Mouse (Mus musculus): ENCODE measurements around the gene Stk39. TPM values are rescaled to one million over a fixed set of nuclear protein-coding genes. Genes with fewer than 3 reads are reported as not detected.
A peak's percentile ranks its signal among the peaks of the same experiment; 100 is the strongest.

Stk39 gene
- 10 to 100 TPM; 53.8 to 57.0 TPM for total RNA-seq (2021)
- long read RNA-seq, experiment 1, transcript Stk39-201 (18 exons, 3,536 nt) = major isoform, 55 of 80 reads
- long read RNA-seq, experiment 1, partial matches to known transcripts = 13 of 80 reads
- long read RNA-seq, experiment 1, other reads (novel, unspliced or antisense) = 10 of 80 reads
- long read RNA-seq, experiment 2, transcript Stk39-201 (18 exons, 3,536 nt) = major isoform, 45 of 57 reads
- long read RNA-seq, experiment 2, partial matches to known transcripts = 3 of 57 reads
- long read RNA-seq, experiment 2, other reads (novel, unspliced or antisense) = 9 of 57 reads

DNA sequence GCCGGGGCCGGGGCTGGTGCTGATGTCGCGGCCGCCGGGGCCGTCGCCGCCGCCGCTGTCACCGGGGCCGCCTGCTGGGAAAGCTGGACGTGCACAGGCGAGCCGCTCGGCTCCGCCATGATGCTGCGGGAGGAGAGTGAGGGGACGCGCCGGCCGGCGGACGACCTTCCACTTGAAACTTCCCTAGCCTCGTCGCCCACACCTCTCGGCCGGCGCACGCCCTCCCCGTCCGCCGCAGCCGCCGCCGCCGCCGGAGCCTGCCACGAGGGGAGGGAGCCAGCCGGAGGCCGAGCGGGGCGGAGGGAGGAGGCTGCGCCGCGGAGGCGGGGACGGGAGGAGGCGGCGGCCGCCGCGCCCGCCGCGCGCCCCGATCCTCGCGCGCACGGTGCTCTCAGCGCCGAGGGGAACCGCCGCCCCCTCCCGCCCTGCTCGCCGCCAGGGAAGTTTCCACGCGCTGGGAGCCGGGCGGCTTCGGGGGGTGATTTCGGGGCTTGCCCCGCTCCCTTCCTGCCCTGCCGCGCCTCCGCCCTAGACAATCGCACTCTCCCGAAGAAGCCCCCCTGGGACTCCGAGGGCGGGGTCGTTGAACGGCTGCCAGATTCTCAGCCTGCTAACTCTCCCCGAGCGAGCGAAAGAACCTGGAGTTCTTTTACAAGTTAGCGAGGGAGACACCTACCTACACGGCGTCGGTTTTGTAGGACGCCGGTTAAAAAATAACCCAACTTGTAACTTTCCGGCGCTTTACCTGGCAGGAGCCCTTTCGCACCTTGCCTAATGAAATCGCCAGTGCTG is at the start of gene Stk39:
Stk39 (minus strand) TSS at position 510 of the 792 bp plus-strand sequence.
- peak; percentile 28 to 65 for DNase-seq (ENCODE audit: low spot score in 2 of 2)
- intact Hi-C loops (cut with DNase I) = loop anchor here (5.0 to 10.0 kb wide), 3 partner anchors 60 to 273 kb away; no protein-coding TSS in a partner anchor

DNA sequence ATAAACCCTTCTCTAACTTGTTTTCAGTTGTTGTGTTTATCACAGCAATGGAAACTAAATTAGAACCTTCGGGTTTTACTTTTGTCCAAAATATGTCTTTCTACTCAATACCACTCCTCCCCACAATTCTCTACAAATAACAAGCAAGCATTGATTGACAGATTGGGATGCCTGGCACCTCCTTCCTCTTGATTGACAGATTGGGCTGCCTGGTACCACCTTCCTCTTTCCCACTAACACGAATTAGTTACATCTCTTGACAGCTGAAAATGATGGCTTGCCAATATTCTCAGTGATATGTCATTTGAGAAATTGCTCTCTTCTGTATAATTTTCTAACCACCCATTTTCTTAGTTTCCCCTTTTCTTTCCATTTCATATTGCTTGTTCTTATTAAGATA is 43.3 kb upstream of the Stk39 start:
- DNase-seq (ENCODE audit: low spot score in 2 of 2) = no peak
- intact Hi-C loops (cut with DNase I) = no loop called here

DNA sequence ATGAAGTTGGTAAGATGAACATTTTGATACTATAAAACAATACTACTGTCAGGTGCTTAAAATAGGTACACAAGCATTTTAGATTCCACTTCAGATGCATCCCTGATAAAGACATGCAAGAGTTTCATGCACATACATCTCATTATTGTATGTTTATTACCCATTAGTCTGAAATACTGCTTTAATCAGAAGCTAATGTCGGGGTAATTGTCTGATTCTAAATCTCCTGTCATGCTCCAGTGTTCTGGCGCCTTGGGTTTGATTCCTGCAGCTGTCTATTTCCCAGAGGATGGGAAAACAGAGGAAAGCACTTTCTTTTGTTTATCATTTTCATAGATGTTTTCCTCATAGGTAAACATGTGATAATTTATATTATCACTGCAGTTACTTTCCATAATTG is 31.1 kb upstream of the Stk39 start:
- intact Hi-C loops (cut with DNase I) = no loop called here
- no peak for DNase-seq (ENCODE audit: low spot score in 2 of 2)

DNA sequence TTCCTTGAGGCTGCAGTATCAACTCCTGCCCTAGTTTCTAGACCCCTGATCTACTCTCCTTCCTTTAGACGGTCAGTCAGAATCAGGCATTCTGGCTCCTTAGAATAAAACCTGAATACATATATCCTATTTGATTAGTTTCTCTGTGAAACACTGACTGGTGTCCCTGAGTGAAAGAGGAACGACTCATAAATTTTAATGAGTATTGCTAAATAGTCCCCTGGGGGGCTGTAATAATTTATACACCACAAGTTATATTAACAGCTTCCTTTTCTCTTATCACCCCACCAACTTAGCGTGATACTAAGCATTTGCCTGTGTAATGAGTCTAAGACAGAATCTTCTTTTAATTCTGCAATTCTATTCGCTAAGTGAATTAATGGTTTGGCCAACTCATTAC is 30.7 kb upstream of the Stk39 start:
- DNase-seq (ENCODE audit: low spot score in 2 of 2) = no peak
- intact Hi-C loops (cut with DNase I) = no loop called here

DNA sequence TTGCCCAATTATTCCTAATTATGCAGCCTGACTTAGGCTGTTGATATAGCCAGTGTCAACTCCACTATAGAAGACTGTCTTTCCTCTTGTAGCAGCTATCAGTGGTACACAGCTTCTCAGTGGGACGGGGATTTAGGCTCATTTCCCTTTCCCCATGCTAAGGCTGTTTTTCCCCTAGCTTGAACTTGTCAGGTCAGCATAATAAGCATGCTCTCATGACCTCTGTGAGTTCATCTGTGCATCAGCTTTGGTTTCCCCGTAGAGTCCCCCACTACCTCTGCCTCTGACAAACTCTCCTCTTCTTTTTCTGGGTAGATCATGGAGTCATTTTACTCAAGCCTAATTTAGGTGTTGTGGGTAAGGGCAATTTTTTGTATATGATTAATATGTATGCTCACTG is 30.2 kb upstream of the Stk39 start:
- intact Hi-C loops (cut with DNase I) = no loop called here
- DNase-seq (ENCODE audit: low spot score in 2 of 2) = no peak

DNA sequence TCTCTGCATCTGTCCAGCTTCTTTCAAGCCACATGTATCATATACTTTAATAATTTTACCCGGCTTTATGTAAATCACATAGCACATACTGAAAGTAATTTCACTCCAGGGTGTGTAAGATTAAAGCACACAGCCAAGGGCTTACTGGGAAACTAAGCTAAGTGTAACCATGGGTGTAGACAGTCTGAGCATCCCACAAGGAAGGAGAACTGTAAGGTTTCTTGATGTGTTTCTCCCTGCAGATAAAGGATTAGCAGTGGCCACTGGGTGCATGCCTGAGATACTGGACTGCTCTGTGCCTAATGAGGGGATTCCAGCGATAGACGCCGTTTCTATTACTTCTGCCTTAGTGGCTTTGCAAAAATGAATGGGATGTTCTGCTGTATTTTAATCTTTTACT is 14.2 kb upstream of the Stk39 start:
- intact Hi-C loops (cut with DNase I) = no loop called here
- DNase-seq (ENCODE audit: low spot score in 2 of 2) = no peak

DNA sequence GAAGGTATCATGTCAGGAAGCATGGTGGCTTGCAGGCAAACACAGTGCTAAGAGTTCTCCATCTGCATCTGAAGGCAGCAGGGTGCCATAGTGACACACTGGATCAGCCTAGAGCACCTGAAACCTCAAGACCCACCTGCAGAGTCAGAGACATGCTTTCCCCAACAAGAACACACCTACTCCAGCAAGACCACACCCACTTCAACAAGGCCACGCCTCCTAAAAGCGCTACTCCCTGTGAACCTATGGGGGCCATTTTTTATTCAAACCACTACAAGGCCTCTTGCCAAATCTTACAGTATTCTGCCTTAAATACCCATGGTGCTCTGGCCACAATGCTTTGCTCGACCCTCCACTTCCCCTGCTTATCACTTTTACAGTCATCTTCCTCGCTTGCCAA is 13.1 kb upstream of the Stk39 start:
- intact Hi-C loops (cut with DNase I) = no loop called here
- no peak for DNase-seq (ENCODE audit: low spot score in 2 of 2)

DNA sequence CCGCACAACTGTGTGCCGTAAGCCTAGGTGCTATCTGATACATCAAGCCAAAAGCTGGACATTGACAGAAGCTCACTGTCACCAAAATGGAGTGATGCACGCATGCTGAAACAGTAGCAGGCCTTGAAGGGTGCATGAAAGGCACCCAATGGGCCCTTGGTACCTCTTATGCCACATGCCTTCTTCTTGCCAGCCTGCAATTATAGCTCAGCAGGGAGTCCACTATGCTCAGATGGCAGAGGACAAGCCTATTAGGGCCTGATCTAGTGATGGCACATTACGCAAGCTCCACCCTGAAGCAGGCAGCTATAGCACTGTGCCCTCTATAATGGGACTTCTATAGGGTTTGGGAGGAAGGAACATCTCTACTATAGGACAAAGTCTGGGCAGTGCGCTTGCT is 10.8 kb upstream of the Stk39 start:
- intact Hi-C loops (cut with DNase I) = no loop called here
- no peak for DNase-seq (ENCODE audit: low spot score in 2 of 2)

DNA sequence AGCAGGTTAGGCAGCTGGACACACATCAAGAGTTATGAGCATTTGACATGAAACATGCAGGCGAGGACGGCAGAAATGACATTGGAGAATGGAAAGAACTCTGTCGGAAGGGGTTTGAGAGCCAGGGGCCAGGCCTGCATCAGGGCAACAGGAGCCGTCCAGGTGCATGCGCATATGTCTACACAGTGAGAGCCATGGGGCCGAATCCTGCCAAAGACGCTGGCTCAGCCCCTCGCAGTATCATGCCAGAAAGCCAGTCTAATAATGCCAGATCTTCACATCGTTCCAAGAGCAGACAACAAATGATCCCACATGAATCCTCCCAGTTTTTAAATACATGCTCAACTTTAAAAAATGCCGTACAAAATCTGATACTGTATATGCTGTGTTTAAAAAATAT is 7.8 kb upstream of the Stk39 start:
- no peak for DNase-seq (ENCODE audit: low spot score in 2 of 2)
- intact Hi-C loops (cut with DNase I) = loop anchor here (10.0 kb wide), 1 partner anchor 265 kb away; no protein-coding TSS in a partner anchor

DNA sequence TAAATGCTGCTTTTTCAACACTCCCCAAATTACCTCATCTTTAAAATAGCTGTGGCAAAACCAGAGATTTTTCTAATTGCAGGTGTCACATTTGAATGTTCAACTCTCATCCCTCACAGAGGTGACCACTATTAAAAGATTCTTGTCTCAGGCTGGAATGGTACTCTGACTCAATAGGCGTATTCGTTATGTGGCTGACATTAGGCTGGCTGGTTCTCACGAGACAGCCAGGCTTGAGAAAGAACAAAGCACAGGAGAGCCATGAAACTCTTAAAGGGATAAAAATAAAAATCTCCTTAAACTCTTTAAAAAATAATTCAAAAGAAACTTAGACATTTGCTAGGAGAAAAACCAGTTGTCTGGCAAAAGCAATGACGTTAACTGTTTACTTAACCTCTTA is 853 bp upstream of the Stk39 start:
- intact Hi-C loops (cut with DNase I) = loop anchor here (5.0 to 10.0 kb wide), 3 partner anchors 61 to 272 kb away; no protein-coding TSS in a partner anchor

DNA sequence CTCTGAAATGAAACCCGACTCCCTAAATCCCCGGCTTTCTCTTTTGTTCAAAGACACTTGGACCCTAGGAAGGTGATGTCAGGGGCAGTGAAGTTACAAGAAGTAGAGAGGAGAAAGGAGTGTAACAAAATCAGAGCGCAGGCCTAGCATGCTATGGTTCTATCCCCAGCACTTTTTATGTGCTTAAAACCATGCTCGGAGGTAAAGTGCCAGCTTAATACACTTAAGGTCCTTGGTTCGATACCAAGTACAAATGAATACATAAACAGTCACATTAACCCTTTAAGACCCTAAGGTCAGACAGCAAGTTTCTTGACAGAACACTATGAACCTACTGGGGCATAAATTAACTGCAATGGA is 463 bp upstream of the Stk39 start:
- intact Hi-C loops (cut with DNase I) = loop anchor here (5.0 to 10.0 kb wide), 3 partner anchors 60 to 272 kb away; no protein-coding TSS in a partner anchor

More for the DNA sequence above, 853 bp upstream of the Stk39 start:
- no peak for DNase-seq (ENCODE audit: low spot score in 2 of 2)

DNA sequence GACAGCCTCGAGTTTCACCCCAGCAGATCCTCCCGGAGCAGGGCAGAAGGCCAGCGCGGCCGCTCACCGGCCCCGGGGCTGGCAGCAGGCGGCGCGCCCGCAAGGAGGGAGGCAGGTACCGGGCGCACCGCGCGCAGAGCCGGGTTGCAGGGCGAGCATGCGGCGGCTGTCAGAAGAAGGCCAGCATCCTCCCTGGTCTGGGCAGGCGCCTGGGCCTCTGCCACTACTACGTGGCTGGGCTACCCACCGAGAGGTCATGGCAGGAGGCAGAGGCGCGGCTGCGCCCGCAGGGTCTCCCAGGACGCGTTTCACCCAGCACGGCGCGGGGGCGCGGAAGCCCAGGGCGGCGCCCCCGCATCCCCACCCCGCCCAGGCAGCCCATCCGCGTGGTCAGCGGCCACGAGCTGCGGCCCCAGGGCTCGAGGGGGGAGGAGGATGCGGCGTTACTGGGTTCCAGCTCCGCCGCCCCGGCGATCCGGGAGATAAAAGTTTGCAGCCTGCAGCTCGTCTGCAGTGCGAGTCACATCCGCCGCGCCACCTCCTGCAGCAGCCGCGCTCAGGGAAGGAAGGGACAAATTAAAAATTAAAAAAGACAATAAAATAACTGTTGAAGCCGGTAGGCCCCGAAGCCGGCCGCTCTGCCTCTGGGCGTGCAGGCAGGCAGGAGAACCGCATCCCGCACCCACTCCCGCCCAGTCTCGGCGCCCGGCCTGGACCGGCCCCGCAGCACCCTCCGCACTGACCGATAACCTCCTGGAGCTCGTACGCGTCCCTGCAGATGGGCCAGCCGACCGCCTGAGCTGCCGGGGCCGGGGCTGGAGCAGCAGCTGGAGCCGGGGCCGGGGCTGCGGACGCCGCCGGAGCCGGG is 943 bp downstream of the Stk39 start:
- intact Hi-C loops (cut with DNase I) = loop anchor here (5.0 to 10.0 kb wide), 3 partner anchors 59 to 274 kb away; no protein-coding TSS in a partner anchor
- peak; percentile 52 to 53 for DNase-seq (ENCODE audit: low spot score in 2 of 2)

More for the DNA sequence above, 463 bp upstream of the Stk39 start:
- DNase-seq (ENCODE audit: low spot score in 2 of 2) = no peak

DNA sequence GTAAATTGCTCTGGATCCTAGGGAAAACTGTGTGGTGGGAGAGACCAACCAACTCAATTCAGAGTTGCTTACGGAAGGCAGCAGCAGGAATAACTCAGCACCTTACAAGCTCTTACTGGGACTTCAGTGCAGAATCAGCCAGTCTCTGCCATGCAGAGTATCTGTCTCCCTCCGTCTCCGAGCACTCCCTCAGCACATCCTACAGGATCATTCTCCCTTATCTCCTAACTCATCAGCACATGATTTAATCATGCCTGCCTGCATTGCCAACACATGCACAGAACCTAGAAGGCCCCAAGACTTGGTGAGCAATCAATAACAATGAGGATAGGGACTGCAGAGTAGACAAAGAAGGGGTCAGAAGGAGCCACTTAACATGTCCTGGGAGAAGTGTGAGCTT is 2.6 kb downstream of the Stk39 start:
- intact Hi-C loops (cut with DNase I) = no loop called here
- no peak for DNase-seq (ENCODE audit: low spot score in 2 of 2)

DNA sequence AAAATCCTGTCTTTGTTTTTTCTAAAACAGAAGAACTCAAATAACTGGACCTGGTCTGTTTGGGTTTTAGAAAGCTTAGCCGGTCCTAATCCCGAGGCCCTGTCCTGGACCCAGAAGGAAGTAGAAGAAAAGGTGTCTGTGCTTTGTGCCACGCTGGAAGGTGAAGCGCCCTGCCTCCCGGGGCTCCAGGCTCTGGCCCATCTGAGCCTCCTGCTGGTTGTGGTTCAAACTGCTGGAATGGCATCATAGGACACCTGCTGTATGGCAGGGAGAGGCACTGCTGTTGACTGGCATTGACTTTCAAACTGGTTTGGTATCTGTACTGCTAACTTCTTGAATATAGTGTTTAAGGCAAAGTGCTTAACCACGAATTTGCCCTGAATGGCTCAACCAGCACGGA is 3.4 kb downstream of the Stk39 start:
- DNase-seq (ENCODE audit: low spot score in 2 of 2) = peak in 1 of 2 experiments; percentile 26
- intact Hi-C loops (cut with DNase I) = no loop called here

DNA sequence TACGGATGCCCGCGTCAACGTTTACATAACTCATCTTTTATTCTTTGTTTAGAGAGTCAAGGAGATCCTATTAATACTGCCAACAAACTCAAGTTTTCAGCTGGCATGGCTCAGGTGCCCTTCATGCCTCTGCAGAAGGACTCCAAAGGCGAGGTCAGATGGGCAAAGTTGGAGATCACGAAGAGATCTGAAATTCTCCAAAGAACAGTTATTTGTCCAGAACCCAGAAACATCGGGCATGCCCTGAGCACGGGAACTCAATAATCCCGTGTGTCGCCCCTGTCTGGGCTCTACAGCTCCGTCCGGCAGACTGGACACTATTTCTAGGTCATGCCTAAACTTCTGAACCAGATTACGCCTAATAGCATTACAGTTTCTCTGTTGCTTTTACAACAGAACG is 3.8 kb downstream of the Stk39 start:
- DNase-seq (ENCODE audit: low spot score in 2 of 2) = no peak
- intact Hi-C loops (cut with DNase I) = no loop called here

DNA sequence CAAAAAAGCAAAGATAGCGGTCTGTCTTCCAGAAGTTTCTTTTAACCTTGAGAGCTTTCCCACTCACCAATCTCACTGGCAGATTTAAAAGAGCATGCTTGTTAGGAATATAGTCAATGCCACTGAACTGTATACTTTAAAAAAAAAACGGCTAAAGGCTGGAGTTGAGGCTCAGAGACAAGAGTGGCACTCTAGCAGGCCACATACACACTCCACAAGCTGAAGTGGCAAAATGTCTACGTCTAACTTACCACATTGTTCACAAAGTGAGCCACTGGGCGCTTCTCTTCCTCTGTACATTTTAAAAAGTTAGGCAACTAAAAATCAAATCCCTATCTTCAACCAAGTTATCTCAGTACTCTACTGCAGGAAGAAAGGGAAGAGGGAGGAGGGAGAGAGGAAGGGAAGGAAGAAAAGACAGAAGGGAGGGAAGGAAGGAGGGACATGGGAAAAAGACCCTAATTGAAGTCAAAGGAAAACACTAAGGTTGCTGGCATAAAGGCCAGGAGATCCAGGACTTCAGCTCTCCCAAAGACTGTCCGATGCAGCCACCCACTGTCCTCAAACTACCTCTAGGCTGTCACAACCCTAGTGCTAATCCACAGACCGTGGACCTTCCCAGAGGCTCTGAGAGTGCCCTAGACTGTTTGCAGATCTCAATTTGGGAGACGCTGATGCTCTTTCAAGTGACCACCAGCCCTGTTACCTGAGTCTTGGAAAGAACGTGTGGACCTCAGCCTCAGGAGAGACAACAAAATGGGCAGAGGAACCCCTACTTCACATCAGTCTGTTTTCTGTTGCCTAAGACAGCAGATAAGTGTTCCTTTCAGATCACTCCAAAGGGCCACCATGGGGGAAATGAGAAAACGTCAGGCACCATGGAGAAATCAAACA is 4.7 kb downstream of the Stk39 start:
- intact Hi-C loops (cut with DNase I) = no loop called here
- DNase-seq (ENCODE audit: low spot score in 2 of 2) = no peak

DNA sequence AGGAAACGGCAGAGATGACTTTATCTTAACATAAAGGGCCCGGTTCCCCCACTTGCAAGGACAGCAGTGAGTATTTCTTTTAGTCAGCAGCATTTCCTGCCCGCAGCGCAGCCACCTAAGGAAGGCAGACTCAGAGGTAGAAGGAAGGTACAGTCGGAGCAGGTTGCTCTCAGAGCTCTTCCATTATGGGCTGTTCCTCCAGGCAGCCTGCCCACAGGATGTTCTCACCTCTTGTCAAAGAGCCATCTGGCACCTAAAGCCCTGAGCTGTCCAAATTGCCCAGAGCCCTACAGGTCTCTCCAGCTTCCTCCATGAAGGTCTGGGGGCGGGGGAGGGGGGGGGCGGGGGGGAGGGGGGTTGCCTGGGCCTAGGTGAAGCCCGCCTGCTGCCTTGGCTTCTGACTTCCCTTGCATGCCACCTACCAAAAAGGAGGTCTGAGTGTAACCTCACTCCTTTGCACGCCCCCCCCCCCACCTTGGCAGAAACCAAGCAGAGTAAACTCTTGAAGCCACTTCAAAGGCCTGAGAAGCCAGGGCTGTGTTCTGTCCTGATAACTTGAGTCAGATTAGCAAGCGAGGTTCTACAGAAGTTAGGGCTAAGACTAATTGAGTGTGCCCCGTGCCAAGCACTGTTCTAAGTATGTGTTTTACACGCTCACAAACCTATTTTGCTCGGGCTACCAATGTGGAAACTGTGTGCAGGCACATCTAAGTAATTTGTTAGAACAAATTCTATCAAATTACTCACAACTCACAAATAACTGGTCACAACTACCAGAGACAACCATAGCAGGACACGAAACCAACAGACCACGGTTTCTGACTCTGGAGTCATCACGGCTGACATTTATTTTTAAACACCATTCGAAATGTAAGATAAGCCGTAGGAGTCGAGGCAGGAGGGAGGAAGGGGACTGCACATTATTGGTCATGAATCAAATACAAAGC is 5.7 kb downstream of the Stk39 start:
- intact Hi-C loops (cut with DNase I) = no loop called here
- no peak for DNase-seq (ENCODE audit: low spot score in 2 of 2)
